Mouse (Mus musculus) T-helper 17 cell (primary cell): ENCODE measurements at regions not wholly inside any gene's neighbourhood (a gene's known extent, or its start where the extent isn't known, plus 50 kb on each side); places are given as distances from the start of the nearest gene placed in this dataset.

Experiments used
- in situ Hi-C, 2 experiments: fragments of 300-600 bp; cut with MboI, MseI; formaldehyde crosslinking; loops; 1 replicate in 1 of 2; 2 replicates in 1 of 2; pipeline ENCODE4 v1.15.1; 2025; ENCODE audit warnings: high pct_unique_total_duplicates in 2 of 2

GRCm38 (mm10) chr17:3962176-3962575, 266.1 kb upstream of the Nox3 start:
- in situ Hi-C loops, result no loop called here

- in situ Hi-C loops, result no loop called here
Measured at GRCm38 (mm10) chr17:3946540-3946939, 250.5 kb upstream of the Nox3 start.

- in situ Hi-C loops, result no loop called here
Measured at GRCm38 (mm10) chr17:3936361-3936760, 240.3 kb upstream of the Nox3 start.

- in situ Hi-C loops, result no loop called here
Measured at GRCm38 (mm10) chr17:3933208-3933607, 237.1 kb upstream of the Nox3 start.

GRCm38 (mm10) chr17:3932071-3932470, 236.0 kb upstream of the Nox3 start:
- in situ Hi-C loops, result no loop called here

- in situ Hi-C loops, result no loop called here
Measured at GRCm38 (mm10) chr17:3927106-3927505, 231.0 kb upstream of the Nox3 start.

- in situ Hi-C loops, result no loop called here
Measured at GRCm38 (mm10) chr17:3920282-3920681, 224.2 kb upstream of the Nox3 start.

- in situ Hi-C loops, result no loop called here
Measured at GRCm38 (mm10) chr17:3892826-3893225, 196.8 kb upstream of the Nox3 start.

GRCm38 (mm10) chr17:3883146-3883545, 187.1 kb upstream of the Nox3 start:
- in situ Hi-C loops, result no loop called here

GRCm38 (mm10) chr17:3879075-3879474, 183.0 kb upstream of the Nox3 start:
- in situ Hi-C loops, result loop anchor here in 1 of 2 experiments (5.0 kb wide), 1 partner anchor 72 kb away; no protein-coding TSS in a partner anchor

- in situ Hi-C loops, result no loop called here
Measured at GRCm38 (mm10) chr17:3869459-3870194, 173.6 kb upstream of the Nox3 start.

- in situ Hi-C loops, result no loop called here
Measured at GRCm38 (mm10) chr17:3862384-3862783, 166.3 kb upstream of the Nox3 start.

GRCm38 (mm10) chr17:3836386-3836785, 140.3 kb upstream of the Nox3 start:
- in situ Hi-C loops, result no loop called here

- in situ Hi-C loops, result no loop called here
Measured at GRCm38 (mm10) chr17:3811187-3811586, 115.1 kb upstream of the Nox3 start.

GRCm38 (mm10) chr17:3803507-3803906, 107.4 kb upstream of the Nox3 start:
- in situ Hi-C loops, result no loop called here

- in situ Hi-C loops, result loop anchor here (10.0 kb wide), 2 partner anchors 208 to 228 kb away; no protein-coding TSS in a partner anchor
Measured at GRCm38 (mm10) chr17:3792597-3792996, 96.5 kb upstream of the Nox3 start.

GRCm38 (mm10) chr17:3782156-3782555, 86.1 kb upstream of the Nox3 start:
- in situ Hi-C loops, result no loop called here

GRCm38 (mm10) chr17:3777691-3778090, 81.6 kb upstream of the Nox3 start:
- in situ Hi-C loops, result no loop called here

- in situ Hi-C loops, result no loop called here
Measured at GRCm38 (mm10) chr17:3747808-3748335, 51.8 kb upstream of the Nox3 start.
